Mouse (Mus musculus) liver, embryonic 14.5 days (tissue): ENCODE results near the gene Hist1h2af.

Source experiments
- CTCF ChIP-seq: IDR thresholded peaks from 2 replicates; pipeline ENCODE4 v1.5.1; 2016; ENCODE audit warnings: antibody characterized with exemption, low read depth, control low read depth
- EP300 ChIP-seq: IDR thresholded peaks from 2 replicates; pipeline ENCODE4 v1.6.1; 2016; ENCODE audit warnings: antibody characterized with exemption, low read depth

DNA sequence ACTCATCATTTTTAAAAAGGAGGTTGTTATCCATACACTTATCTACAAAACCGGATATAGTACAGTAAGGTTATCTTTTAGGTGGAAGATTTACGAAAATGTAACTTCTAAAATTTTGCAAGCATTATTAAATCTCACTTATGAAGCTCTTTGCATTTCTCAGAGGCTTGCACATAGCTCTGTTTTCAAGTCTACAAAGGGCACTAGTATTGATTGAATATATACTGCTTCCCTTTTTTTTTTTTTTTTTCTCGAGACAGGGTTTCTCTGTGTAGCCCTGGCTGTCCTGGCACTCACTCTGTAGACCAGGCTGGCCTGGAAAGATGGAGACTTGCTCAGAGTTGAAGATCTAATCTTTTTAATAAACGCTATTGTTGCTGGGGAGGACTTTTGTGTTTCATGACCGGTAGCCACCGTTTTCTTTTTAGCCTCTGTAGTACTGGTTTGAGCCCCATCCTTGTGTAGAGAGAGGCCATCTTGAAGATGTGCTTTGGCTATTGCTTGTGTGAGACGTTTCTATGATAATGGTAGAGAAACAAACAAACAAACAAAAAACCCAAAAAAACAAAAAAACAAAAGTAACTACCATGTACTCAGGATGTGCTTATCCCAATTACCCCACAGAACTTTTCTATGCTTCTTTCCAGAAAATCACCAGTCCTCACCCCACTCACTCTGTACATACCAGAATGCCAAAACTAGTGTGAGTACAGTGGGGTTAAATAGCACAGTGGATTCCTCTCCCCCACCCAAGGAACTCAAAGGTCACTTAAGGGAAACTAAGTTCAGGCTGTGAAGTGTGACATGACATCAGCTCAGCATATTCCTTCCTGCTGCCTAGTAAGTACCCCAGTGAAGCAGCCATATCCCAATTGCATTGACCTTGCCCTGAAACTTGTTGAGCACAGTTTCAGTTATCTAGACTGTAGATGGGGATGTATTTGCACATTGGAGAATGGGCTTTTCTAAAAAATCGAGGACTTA is 18.5 kb downstream of the Hist1h2af start:
- TF ChIP-seq CTCF (no peak), EP300 (no peak)
